Mouse (Mus musculus): ENCODE data around the gene Per3.
A peak's percentile ranks its signal among the peaks of the same experiment; 100 is the strongest.

DNA sequence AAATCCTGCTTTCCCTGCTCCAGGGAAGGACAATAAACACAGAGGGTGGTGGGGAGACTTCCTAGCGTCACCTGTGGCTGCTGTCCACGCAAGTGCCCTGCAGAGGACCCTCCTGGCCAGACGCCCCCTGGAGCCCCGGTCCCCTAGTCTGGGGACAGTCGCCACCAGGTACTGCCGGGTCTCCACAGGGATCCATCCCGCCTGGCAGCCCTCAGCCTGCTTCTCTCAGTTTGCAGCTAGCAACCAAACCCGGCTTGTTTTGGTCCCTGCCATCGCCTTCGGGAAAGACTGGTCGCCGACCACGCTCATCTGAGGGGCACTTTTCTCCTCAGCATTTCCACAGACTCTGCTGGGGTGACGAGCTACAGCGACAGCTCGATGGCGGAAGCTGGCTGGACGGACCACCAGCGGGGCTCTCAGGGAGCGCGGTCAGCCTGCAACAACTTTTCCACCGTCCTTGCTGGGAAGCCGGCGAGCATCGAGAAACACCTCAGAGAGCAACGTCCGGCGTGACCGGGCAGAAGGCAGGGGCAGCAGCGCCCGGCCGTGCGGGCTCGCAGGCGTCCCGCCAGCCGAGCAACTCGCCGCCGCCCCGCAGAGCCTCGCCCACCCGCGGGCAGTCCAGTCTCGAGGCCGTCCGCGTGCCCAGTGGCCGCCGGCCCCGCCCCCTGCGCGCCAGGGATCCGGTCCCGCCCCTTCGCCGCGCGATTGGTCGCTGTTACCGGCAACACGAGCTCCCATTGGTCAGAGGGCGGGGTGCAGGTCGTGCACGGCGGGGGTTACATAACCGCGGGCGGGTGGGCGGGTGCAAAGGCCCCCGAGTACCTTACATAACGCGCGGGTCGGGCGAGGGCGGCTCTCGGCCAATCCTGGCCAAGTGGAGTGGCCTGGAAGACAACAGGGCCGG is at the start of gene Per3:
- 0 out of 2 replicates have a peak, but pooled peaks have one; percentile 5 for TF ChIP-seq CTCF (IDR thresholded peaks at IDR 0.05; ENCODE audit: low read depth)
- no peak for TF ChIP-seq EP300 (optimal IDR thresholded peaks at IDR 0.05)
